Mouse (Mus musculus) bone marrow macrophage, adult 2 months (primary cell): ENCODE measurements around the gene Kifc1.
"Not testable (repeated sequence)": the region's sequence is repeated elsewhere in the genome, so short reads cannot be mapped to it uniquely, and the experiment has no call there.

ENCODE experiments used
- CTCF ChIP-seq: IDR thresholded peaks from 2 replicates; pipeline ENCODE4 v1.5.1; 2012; ENCODE audit warnings: low read depth, mild to moderate bottlenecking, low read length, moderate library complexity
- POLR2A ChIP-seq: IDR thresholded peaks from 2 replicates; pipeline ENCODE4 v1.6.1; 2012; ENCODE audit warnings: mild to moderate bottlenecking, low read depth, low read length, borderline replicate concordance

DNA sequence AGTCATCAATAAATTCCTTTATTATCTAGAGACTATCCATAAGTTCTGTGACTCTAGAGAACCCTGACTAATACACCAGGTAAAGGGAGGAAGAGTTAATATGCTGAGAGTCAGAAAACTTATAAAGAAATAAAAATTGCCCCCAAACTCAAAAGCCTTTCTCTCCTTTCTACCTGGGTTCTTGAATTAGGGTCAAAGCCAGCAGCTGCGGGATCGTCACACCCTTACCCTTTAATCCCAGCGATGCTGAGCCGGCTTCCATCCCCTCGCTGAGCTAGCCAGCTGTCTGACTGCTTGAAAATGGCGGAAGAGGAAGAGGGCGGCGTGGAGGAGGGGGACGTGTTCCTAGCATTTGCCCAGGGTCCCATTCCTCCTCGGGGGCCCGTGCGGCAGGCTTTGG, 16.9 kb downstream of the Kifc1 start, which contains the start of gene Gm7029:
- not testable (repeated sequence) for TF ChIP-seq CTCF, POLR2A
